Mouse (Mus musculus) heart, postnatal 10 days (tissue): ENCODE results near the gene Disp3. TPM values are rescaled to one million over a fixed set of nuclear protein-coding genes. Genes with fewer than 3 reads are reported as not detected.
A peak's percentile ranks its signal among the peaks of the same experiment; 100 is the strongest.

ENCODE experiments used
- DNase-seq, 2 experiments: peaks; one replicate each; pipeline ENCODE4 v3.0.0; 2021
- intact Hi-C: fragments of 180-260 bp; cut with DNase I; formaldehyde crosslinking; loops from one replicate; pipeline ENCODE4 v1.15.1; 2025
- total RNA-seq, 2 experiments: library from RNA; stranded (reverse); gene quantifications; 2 replicates each; pipeline ENCODE4 v1.2.3; 2021

Disp3 gene
- total RNA-seq, 2 experiments from 2014 or later = 0.14 TPM; not detected in 1

DNA sequence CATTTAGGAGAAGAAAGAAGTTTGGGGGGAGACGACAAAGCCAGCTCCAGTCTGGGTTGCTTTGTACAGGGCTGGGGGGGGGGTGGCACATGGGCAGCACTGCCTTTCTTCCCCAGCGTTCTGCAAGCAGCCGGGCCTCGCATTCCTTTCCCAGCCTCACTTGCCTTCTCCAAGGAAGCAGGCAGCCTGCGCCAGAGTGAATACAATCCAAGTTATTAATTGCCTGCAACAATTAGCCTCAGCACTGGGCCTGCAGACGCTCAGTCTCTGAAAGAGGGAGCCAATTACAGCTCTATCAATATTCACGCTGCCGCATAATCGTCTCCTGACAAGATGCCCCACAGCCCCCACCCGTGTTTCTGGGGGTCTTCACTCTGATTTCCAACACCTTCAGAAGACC is 4.1 kb upstream of the Disp3 start:
- DNase-seq = no peak
- intact Hi-C loops = no loop called here

DNA sequence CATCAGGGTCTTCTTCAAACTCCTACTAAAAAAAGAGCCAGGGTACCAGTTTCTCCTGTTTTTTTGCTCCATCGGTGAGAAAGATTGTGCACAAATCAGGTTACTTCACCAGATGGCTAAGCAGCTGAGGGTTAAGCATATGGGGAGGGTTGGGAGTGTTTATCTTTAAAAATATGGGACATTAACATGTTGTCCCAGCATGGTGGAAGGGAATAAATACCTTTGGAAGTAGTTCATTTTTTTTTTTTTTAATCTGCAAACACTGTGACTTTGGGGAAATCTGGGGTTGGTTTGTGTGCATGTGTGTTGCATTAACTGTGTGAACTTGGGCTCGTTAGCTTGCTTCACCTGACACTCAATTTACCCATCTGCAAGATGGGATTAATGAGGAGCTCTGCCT is 3.3 kb upstream of the Disp3 start:
- intact Hi-C loops = no loop called here
- DNase-seq = no peak

DNA sequence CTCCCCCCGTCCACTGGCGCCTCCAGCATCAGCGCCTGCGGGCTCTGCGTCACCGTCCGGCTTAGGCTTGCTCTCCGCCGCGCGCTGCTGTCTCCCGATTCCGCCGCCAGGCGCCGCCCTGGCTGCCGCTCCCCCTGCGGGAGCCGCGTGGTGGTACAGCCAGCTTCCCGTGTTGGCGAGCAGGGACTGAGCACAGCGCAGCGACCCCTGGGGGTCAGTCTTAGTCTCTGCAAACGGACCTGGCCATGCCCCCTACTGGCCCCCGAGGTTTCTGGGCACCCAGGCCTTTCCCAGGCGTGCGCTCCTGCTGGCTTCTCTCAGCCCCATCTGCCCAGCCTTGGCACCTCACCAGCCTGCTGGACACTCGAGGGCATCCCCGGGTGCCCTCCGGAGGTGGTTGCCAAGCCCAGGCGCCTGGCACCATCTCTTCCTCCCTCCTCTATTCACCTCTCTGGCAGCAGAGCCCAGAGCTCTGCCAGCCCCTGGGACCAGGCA is 337 bp upstream of the Disp3 start:
- intact Hi-C loops = loop anchor here (2.0 to 5.0 kb wide), 2 partner anchors 119 to 144 kb away; no protein-coding TSS in a partner anchor

DNA sequence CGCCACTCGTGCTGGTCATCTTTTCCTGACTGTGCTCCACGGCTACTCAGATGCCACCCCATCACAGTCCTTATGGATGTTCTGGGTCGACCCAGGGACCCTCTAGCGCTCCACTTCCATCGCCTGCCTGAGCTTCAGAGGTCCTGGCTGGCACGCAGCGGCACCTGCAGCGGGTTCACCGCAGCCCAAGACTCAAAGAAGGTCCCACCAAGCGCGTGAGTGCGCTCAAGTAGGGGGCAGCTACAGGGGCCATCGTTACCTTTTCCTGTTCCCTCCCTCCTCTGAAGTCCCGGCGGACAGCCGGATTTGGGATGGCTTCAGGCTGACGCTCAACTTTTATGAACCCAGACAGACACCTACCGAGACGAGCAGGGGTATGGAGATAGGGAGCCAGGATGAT is 724 bp downstream of the Disp3 start:
- intact Hi-C loops = loop anchor here (5.0 kb wide), 1 partner anchor 145 kb away; no protein-coding TSS in a partner anchor
- DNase-seq = no peak

More for the DNA sequence above, 337 bp upstream of the Disp3 start:
- peak; percentile 66 to 77 for DNase-seq

DNA sequence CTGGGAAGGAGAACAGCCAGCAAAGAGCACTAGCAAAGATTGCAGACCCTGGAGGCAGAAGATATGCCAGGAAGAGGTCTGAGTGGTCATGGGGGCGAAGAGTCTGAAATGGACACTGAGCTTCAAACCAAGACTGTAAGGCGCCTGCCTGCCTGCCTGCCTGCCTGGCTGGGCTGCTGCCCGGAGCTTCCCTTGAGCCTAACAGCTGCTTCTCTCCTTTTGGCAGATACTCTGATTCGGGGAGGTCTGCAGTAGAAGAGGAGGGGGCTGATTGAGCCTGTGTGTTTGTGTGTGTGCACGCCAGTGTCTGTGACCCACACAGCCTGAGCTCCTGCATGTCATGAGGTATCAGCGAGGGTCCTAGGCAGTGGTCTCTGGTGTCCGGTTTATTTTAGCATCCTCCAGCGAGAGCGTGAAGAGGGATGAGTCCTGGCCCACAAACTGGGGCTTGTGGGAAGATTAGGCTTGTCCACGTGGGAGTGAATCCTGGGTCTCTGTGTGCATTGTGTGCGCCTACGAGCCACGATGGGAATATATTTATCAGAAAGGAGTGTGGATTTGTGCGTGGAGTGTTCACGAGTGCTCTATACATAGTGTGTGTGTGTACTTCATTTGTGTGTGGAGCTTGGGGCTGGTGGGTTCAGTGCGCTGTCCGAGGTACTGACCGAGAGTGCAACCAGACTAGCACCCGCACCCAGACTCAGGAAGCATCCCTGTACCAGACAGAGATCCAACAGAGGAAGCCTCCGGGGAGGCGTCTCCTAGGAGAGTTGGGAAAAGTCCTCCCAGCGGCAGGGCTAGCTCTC is 1.3 kb downstream of the Disp3 start:
- intact Hi-C loops = loop anchor here (5.0 kb wide), 1 partner anchor 146 kb away; no protein-coding TSS in a partner anchor
- peak; percentile 26 to 43 for DNase-seq

- intact Hi-C loops = no loop called here
- DNase-seq = no peak
Measured at GRCm38 (mm10) chr4:148284219-148284618, 3.5 kb downstream of the Disp3 start.

DNA sequence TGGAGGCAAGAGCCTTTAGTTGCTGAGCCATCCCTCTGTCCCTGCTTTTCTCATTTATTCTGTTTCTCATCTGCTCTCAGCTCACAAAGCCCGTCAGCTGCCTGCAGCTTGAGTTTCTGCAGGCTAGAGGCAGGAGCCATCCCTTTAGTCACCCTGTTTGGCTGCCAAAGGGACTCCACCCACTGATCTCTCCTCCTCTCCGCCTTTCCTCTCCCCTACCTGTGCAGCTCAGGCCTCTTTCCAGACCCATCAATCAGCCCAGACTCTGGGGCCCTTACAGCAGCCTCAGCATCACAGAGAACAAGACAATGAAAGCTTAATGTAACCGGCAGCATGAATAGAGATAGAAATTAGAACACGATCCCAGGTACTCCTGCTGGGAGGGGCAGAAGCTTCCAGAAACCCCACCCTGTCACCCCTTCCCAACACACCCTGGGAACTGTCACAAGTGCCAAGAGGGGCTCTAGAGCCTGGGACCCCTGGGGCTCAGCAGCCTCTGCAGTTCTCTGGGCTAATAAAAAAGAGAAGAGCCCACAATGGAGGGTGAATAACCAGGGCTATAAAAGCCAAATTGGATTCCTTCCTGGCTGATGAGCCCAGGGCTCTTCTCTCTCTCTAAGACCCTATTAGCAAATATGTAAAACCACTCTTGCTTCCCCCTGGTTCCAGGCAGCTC is 10.8 kb downstream of the Disp3 start:
- no peak for DNase-seq
- intact Hi-C loops = no loop called here

GRCm38 (mm10) chr4:148274671-148275070 is 13.1 kb downstream of the Disp3 start:
- no peak for DNase-seq
- intact Hi-C loops = no loop called here

- intact Hi-C loops = no loop called here
- no peak for DNase-seq
Measured at GRCm38 (mm10) chr4:148273229-148273628, 14.5 kb downstream of the Disp3 start.

DNA sequence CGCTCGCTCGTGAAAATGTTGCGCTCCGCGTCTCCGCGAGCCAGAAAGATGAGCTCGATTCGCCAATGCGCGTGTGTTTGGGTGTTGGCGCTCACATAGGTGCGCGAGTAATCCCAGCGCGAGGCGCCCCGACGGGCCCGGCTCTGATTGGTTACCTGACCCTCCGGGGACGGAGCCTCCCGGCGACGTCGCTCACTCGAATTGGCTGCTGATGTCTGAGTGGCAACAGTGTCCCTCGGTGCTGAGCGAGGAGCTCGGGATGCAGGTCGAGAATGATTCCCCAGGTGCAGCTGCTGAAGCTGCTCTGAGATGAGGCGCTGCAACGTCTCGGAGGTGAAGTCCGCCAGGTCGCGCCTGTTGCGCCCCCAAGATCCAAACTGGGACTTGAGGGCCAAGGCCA is 16.1 kb downstream of the Disp3 start:
- intact Hi-C loops = no loop called here
- DNase-seq = no peak

DNA sequence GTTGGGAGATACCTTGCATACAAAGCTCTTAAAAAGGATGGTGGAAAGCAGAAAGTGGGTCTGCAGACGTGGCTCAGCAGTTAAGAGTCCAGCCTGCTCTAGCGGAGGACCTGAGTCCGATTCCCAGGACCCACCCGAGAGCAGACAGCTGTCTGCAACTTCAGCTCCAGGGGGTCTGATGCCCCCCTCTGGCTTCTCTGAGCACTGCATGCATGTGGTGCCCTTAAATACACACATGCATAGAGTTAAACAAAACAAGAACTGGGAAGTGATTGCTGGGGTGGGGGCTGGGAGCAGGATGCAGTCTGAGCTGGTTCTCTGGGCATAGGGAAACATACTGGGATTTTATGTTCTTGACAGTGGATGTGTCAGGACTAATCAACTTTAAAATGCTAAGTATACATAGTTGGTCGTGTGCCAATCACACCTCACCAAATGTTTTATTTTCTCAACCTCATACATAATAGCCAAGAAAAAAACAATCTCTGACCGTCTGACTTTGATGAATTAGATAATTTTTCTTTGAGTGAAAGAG is 20.7 kb downstream of the Disp3 start:
- intact Hi-C loops = no loop called here
- no peak for DNase-seq

DNA sequence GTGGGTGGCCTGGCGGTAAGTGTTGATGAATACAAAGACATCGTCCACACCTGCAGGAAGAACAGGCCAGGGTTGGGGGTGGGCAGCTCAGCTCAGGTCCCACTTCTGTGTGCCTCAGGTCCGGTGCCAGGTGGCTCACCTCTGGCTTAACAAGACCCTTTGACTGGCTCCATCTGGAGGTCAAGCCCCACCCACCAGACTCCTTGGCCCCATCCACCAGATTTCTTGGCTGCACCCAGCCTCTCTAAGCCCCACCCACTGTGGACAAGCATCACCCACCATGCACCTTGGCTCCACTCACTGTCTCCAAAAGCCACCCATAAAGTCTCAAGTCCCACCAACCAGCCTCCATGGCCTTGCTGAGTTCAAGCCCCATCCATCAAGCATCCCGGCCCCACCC is 27.8 kb downstream of the Disp3 start:
- no peak for DNase-seq
- intact Hi-C loops = no loop called here

- no peak for DNase-seq
- intact Hi-C loops = no loop called here
Measured at GRCm38 (mm10) chr4:148249341-148249740, 38.4 kb downstream of the Disp3 start.

- intact Hi-C loops = no loop called here
- DNase-seq = no peak
Measured at GRCm38 (mm10) chr4:148240387-148240786, 47.4 kb downstream of the Disp3 start.

GRCm38 (mm10) chr4:148239474-148240130 is 48.2 kb downstream of the Disp3 start:
- DNase-seq = no peak
- intact Hi-C loops = no loop called here

DNA sequence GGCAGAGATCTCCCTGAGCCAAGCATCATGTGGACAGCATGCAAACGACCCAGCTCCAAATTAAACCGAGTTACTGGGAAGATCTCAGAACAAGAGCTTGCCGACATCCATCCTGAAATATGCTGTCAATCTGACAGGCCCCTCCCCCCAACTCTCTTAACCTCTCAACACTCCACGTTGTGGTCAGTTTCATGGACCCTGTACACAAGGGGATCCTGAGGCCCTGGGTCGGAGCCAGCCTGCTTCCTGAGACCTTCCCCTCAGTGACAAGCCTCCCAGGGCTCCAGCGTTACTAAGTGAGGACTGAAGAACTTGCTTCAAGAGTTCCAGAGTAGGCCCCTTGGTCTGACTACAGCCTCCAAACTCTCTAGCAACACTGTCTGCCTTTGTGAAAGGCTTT is 48.8 kb downstream of the Disp3 start:
- intact Hi-C loops = no loop called here
- no peak for DNase-seq

DNA sequence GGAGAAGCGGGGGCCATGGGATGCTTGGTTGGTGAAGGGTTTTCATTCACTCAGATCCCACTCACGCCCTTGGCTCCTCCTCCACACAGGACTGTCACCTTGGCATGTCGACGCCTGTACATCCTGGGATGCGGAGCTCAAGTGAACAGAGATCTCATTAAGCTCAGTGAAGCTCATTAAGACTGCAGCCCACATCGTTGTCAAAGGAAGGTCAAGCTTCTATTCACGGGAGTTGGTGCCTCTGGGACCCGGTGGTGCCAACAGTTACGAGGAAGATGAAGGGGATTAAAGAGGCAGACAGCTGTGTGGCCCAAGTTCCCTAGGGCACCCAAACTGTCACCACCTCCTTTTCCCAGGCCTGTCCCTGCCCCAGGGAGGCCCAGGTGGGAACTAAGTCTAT is 49.5 kb downstream of the Disp3 start:
- DNase-seq = no peak
- intact Hi-C loops = no loop called here

DNA sequence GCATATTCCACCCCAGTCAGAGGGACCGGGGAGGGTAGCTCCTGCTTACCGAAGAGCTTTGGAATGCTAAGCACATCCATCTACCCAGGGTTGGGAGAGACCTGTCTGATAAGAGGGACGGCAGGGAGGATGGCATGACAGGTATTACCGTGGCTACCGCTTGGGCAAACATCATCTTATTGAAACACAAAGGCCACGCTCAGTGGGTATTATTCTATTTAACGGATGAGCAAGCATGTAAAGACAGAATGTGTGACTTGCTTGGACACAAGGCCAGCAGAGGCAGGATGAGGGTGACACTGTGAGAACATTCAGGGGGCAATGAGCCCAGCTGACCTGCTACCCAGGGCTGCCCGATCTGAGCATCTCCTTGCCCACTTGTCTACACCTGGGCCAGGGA is 51.1 kb downstream of the Disp3 start:
- DNase-seq = no peak
- intact Hi-C loops = no loop called here

DNA sequence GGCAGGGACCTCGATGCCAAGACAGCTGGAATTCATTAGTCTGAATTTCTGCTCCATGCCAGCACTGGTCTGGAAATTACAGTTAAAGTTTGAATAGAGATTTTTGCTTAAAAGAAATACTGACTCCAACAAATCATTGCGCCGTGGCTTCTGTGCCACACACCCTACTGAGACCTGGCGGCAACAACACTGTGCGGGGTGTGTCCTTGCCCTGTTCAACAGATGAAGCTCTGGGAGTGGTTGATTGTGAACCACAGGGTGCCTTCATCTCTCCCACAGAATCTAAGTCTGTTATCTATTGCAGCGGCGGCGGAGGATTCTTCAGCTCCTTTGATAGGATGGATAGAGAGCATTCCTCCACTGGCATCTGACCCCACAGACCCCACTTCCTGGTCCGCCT is 54.7 kb downstream of the Disp3 start:
- no peak for DNase-seq
- intact Hi-C loops = no loop called here

DNA sequence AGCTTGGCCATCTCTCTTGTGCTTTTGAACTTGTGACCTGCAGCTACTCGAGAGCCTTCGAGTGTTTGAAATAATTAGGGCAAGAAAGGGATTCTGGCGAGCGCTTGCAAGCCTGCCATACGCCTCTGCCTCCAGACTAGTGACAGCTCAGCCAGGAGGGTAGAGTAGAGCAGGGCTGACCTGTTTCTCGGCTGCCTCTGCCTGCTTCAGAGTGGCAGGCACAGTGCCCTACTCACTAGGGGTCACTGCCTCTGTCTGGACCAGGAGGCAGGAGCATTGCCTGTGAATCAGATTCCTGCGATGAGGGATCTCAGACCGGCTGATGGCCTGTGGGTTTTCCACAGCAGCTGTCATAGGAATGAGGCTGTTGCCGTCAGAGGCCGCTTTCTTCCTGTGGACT is 55.1 kb downstream of the Disp3 start:
- no peak for DNase-seq
- intact Hi-C loops = no loop called here

DNA sequence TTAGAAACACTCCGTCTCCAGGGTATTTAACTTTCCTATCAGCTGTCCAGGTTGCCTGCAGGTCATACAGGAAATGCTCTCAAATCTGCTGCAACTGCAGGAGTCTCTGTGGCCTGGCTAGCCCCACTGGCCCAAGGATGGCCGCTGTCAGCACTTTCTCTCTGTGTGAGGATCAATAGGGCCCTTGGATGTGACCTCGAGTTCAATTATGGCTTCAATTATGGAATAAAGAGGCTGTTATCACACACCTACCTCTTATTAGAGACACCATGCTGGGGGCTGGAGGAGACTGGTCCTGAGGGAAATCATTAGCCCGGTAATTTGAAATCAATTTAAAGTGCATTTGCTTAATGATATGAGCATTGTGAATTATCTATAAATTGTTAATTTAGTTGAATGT is 55.6 kb downstream of the Disp3 start:
- intact Hi-C loops = no loop called here
- DNase-seq = no peak
